Mouse (Mus musculus) frontal cortex, adult 2 months (tissue): ENCODE data around the gene Rimbp2. TPM values are rescaled to one million over a fixed set of nuclear protein-coding genes. Genes with fewer than 3 reads are reported as not detected.

ENCODE experiments used
- DNase-seq, 2 experiments: peaks; one replicate each; pipeline ENCODE4 v3.0.0; 2022; ENCODE audit warnings: low spot score in 1 of 2; ENCODE audit errors: extremely low spot score in 1 of 2
- polyA plus RNA-seq: library from polyadenylated mRNA; depleted of rRNA; stranded (reverse); fragments of >200 nt; gene quantifications from 2 replicates; pipeline ENCODE4 v1.2.3, GENCODE M21; 2012

The Rimbp2 gene
- polyA plus RNA-seq, 1 experiment, result 100 TPM

DNA sequence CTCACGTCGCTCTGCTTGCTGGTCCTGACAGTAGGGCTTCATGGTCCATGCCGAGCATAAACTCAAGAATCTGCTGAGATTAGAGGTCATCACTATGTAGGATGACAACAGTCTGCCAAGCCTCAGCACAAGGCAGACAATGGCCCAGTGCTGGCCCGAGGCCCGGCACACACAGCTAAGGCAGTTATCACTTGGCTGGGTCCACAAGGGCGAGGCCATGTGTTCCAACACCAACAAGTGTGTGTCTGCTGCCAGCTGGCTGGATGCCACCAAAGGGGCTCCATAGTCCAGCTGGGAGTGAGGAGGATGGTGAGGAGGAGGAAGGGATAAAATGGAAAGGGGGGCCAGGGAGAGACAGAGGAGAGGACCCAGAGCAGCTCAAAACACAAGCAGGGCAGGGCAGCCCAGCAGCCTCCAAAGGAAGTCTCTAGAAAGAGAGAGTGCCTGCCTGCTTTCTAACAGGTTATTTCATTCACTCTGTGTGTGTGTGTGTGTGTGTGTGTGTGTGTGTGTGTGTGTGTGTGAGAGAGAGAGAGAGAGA, 17.9 kb downstream of the Rimbp2 start:
- DNase-seq, result no peak

DNA sequence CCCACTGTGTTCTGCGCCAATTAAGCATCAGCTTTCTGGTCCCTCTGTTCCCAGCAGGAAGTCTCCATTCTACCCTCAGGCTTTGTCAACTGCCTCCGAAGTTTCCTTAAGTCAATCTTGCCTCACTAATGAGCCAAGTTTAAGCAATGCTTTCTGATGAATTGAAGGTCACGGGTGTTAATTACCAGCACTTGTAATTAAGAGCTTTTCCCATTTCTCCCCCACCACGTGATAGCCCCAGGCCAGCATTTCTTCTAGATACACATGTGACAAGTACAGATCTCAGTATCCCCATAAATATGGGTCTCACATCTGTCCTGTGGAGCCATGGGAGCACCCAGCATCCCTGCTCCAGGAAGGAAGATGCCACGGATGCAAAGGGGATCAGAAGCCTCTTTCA, 20.5 kb downstream of the Rimbp2 start:
- DNase-seq, result no peak

DNA sequence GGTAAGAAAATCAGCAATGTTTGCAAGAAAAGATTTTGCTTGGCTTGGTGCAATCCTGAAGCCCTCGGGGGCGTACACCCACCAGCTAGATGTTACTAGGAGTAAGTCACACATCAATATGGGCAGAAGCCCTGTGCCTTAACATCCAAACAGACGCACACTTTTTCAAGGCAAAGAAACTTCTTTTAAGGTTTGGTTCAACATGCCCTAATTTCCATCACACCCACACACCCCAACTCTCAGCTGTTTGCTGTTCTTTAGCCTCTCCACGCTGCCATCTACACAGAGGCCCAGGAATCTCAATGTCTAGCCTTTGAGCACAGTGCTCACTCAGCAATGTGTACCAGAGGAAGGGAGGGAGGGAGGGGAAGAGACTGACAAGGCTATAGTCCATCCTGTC, 28.2 kb downstream of the Rimbp2 start:
- peak in 1 of 2 experiments; percentile 64 for DNase-seq

DNA sequence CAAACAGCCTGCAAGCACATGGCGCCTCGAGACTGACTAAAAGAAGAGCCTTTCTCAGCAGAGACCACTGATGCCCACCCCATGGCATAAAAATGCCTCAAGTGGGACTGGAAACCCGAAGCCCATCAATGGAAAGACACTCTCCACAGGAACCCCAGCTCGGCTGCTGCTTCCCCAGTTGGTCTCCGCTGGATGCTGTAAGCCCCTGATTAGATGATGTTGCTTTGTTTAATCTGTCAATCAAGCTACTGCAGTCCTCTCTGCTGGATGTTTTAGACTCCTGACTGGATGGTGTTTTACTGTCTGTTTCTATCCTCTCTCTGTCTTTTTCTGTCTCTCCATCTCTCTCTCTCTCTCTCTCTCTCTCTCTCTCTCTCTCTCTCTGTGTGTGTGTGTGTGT, 33.2 kb downstream of the Rimbp2 start:
- no peak for DNase-seq

DNA sequence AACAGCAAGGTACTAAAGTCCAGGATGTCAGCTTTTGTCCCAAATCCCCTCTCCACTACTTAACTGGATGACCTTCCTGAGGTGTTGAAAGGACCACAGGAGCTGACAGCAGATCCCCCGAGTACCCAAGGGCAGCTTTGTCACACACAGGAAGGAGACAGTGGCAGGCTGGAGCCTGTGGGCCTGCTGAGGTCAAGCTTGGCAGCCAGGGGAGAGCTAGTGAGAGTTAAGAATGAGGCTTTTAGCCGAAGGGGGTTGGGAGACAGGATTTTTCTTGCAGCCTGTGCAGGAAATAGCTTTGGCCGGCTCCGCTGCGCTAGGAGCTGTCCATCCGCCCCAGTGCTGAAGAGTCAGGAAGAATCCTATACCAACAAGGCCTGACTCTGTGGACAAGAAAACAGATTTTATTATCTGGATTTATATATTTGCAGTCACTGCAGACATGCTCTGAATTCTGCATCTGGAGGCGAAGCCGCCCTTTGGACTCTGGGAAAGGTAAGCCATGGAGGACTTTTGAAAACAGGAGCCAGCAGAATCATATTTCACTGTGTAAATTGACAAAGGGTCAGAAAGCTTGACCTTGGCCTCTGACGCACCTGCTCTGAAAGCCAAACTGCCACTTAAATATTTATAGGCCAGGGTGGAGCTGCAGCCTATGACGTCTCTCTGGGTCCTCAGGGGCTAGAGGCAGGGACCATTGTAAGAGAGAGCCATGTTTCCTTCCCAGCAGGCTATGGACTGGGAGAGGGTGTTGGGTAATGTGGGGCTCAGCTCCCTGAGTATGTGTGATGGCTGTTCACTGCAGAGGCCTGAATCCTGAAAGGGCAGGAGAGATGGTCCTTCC, 35.9 kb downstream of the Rimbp2 start:
- DNase-seq, result no peak

DNA sequence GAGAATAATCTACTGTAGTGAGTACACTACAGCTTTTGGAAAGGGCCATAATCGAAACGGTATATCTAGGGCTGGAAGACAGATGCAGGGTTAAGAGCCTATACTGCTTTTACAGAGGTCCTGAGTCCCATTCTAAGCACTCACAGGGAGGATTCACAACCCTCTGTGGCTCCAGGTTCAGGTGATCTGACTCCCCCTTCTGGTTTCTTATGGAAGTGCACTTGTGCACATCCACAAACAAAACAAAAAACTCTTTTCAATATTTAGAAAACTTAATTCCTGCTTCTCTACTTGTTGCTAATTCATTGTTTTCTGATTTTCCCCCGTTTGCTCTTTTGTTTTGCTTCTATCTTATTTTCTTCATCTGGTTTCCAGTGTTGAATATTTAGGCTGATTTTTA, 39.5 kb downstream of the Rimbp2 start:
- DNase-seq, result no peak

DNA sequence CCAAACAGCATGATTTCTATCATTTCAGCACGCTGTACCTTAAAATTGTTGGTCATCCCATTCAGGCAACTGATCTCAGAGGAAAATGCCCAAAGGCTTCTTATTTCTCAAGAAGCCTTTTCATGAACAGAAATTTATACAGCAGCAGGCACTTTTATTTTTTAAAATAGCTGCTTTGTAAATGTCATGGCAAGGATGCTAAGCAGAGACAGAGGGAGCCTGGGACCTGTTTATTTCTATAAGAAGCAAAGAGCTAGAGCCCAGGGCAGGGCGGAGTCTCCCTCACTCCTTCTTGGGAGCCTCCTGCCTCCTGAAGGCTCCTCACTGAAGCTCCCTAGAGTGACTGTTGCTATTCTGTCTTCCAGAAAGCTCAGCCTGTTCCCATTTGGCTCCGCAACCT, 40.9 kb downstream of the Rimbp2 start:
- DNase-seq, result peak in 1 of 2 experiments; percentile 51

DNA sequence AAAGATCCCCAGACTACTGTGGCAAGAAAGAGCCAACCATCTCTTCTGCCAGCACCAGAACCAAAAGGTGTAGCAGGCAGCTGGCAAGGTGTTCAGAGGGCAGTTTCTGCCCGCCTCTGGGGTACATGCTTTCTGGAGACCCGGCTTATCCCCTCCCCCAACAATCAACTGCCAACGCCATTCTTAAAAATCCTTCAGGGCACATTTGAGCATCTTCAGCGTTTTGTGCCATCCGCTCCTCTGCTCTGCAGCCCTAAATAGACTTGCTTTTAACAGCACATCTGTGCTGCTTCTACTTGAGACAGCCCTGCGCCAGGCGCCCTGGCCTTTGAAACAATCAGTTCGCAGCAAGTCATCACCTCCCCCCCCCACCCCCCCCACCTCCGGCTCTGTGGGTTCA, 41.7 kb downstream of the Rimbp2 start:
- peak in 1 of 2 experiments; percentile 61 for DNase-seq

DNA sequence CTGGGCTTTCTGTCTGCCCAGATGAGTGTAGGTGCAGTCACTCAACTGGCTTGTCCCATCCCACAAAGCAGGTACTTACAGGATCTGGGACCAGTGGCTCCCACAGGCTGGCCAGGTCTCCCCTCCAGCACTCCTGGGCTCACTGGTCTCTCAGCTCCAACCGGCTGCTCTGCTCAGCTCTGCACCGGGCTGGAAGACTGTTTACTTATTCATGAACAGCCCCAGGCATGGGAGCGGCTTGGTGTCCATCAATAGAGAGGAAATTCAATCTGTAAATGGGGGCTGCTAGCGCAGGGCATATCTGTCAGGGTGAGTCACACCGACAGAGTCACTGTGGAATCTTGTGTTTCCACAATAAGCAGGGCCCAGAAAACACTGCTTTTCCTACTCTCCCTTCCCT, 49.2 kb downstream of the Rimbp2 start:
- no peak for DNase-seq

DNA sequence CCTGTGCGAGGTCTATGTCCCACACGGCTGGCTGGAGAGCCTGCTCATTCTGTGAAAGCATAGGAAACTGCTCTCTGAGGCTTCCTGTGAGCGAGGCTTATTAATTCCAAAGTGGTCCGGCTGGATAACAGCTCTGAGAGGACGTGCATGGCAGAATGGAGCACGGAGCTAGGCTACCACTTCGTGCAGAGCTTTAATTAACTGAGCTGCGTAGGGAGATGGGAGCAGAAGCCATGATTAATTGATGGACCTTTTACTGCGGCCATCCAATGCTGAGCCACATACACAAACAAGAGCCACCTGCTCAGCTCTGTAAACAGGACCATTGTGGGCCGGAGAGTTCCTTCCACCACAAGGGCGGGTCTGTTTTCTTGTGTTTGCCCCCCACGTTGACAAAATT, 50.2 kb downstream of the Rimbp2 start:
- no peak for DNase-seq

DNA sequence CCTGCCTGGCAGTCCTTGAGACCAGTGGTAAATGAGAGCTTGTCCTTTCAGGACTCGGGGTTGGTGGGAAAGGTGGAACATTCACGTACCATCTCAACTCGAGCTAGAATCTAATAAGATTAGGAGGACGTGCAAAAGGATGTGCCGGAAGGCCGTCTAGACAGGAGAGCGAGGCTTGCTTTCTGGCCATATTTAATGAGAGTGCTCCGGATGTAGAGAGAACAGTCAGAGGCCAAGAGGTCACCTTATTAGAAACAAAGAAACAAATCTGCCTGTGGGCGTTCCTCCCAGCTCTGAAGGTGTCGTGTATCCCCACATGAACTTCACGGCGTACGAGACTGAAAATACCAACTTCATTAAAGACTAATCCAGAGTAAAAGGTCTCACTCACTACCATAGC, 53.3 kb downstream of the Rimbp2 start:
- no peak for DNase-seq

DNA sequence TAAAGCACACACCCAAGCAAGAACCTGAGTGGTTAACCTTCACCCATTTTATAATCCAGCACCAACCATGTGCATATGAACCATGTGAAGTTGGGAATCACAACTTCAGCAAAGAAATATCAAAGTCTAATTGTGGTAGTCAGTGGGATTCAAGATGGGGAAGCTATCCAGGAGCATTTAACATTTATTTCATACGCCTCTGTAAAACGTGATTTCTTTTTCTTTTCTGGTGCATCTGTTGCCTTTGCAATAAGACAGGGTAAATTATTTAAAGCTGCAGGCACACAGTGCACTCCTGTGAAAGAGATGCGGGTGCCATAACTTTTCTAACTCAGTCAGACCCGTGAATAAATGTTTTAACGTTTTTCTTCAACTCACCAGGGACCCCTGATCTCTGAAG, 58.4 kb downstream of the Rimbp2 start:
- DNase-seq, result peak in 1 of 2 experiments; percentile 47

DNA sequence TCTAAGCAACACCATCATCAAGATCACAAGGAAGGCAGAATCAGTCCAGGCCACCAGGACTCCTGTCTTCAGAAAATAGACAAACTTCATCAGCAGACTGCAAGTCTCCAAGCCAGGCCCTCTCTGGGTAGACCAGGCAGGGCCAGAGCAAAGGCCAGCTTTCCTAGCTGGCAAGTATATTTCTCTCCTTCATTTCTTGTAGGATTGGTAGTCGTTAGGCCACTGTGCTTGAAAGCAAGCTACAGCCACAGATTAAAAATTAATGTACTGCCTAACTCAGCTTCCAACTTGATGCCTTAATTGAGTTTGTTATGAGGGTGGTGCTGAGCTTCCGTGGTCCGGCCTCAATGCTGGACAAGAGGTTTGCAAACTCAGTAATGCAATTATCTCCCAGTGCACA, 65.7 kb downstream of the Rimbp2 start:
- DNase-seq, result no peak

DNA sequence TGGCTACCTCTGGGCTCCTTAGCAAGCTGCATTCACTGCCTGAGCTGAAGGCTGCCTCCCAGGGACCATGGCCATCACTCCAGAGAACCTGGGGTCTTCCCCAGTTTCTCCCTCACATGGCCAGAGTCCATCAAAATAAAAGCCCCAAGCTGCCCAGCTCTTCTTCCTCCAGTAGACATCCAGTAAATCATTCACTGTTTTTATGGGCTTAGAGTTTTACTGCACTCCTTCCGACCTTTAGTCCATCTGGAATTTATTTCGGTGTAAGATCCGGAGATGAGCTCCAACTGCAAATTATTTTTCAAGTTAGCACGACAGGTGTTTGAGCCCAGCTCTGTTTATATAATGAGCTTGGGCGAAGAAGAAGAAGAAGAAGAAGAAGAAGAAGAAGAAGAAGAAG, 69.0 kb downstream of the Rimbp2 start:
- DNase-seq, result no peak

DNA sequence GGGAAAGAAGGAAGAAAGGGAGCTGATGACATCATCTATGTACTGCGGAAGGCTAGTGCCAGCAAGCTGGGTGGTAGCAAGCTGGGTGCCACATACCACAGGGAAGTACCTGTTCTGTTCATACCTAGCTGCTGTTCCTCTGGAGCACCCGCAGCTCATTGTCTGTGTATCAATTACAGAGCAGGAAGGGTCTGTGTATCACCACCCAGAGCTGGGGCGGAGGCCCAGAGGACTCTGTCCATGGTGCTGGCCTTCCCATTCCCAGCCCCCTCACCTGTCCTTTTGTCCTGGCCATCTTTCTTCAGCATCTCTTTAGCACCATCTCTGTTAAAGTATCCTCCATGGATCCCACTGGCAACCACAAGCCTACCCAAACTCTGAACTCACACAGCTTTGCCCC, 74.2 kb downstream of the Rimbp2 start:
- no peak for DNase-seq

DNA sequence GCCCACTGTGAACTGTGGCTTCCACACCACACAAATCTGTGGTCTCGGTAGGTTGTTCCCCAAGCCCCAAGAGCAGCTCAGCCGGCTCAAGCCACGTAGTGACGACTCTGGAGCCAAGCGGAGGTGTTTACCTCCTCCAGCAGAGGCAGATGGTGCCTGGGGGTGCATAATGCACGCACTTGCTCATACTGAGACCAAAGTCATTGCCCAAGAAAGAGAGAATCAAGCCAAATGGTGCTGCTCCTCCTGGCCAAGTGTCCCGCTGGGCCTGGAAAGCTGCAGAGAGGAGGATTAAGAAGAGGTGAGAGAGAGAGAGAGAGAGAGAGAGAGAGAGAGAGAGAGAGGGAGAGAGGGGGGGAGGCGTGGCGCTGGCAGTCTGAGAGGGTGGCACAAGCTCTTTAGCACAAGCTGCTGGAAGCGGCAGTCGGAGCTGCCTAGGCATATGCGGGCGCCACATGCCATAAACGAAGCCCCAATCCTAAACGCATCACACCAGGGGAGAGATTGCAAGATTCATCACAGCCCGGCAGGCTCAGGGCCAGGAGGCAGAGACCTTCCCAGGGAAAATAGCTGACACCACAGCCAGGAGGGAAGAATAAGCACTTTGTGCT, 75.8 kb downstream of the Rimbp2 start:
- DNase-seq, result peak; percentile 30 to 65

DNA sequence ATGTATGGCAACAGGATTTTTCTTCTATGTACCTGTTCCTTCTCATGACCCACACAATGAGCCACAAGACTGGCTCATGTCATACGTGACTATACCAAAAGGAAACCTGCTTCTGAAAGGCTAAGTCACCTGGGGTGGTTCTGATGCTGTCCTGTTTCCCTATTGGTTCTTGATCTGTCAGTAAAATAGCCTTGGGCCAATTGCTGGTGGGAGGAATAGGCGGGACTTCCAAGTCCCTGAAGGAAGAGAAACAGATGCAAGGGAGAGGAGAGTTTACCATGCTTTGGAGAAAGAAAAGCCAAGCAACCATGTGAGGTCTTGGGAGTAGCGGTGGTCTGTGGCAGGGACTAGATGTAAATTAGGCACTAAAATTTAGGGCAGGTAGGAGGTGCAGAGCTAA, 81.6 kb downstream of the Rimbp2 start:
- DNase-seq, result no peak

DNA sequence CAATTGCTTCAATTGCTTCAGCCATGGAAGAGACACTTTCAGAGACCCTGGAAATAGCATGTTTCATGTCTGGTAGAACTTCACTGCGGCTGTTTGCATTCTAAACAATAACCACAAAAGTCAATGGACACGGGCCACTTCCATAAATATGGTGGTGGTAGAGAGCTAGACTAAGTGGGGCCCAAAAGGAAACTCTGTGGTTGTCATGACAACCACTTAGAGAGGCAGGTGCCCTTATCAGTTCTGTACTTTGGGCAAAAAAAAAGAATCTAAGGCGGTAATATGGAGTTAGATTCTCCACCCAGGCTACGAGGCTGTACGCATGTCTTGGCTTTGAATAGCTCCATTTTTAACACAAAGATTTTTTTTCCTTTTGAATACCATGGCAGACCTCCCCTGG, 86.5 kb downstream of the Rimbp2 start:
- no peak for DNase-seq

DNA sequence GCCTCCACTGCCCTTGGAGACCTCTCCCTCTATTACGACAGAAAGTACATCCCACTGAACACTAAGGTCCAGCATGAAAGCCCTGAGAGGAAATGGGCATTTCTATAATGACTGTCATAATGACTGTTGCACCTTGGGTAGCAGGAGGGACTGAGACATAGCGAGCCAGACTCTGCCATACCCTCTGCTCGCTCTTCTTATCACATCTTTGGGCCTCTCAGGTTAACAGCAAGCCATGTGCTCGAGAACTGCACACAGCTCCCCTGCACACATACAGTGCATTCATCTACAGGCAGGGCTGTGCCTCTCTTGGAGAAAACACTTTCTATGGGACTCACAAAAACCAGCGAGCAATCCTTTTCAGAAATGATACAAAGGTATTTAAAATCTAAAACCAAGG, 87.0 kb downstream of the Rimbp2 start:
- no peak for DNase-seq

DNA sequence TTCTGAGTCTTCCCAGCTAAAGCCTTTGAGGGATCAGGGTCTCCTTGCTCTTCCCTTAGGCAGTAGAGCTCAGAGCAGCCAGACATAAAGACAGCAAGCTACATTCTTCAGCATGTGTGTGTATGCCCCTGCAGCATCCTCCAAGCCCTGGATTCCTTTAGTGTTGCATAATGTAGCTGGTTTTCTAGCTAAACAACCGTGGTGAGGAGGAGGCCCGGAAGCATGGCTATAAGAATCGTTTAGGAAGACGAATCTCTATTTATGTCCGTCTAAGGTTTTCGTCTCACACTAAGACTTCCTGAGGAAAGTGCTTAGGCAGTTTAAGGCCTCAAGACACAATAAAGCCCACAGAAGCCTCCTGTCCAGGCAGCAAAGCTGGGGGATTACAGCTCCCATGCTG, 89.8 kb downstream of the Rimbp2 start:
- peak; percentile 29 to 68 for DNase-seq

DNA sequence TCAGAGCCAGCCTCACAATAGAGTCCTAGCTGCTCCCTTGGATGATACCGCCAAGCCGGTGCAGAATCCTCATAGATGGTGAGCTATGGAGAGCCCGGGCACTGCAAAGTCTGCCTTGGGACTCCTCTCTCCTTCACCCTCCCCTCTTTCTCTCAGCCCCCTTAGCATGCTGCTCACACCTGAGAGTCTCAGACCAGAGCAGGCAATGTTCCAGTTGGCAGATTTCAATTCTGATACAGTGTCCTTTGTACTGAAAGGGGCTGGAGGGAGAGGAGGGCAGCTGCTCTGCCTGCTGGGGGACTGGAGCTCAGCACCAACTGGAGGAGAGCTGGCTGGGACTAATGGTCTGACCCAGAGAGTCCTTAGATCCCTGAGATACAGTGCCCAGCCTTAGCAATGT, 92.4 kb downstream of the Rimbp2 start:
- DNase-seq, result no peak

DNA sequence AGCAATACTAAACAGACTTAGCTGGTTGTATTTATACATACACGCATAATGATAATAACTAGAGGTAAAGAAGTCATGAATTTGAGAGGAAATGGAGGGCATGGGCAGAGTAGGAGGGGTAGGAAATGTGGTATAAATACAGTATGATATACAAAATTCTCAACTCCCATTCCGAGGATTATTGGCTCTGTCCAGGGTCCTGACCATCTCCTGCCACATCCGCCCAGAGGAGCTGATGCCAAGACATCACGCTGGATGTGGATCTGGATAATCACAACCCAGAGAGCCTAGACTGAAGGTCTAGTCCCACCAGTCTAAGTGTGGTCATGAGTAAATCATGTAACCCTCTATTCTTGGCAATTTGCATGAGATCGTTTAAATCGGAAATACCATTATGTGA, 100.5 kb downstream of the Rimbp2 start:
- DNase-seq, result no peak
